Mouse (Mus musculus): Measurements from ENCODE around the gene Gpr1.
"Not testable (repeated sequence)": the region's sequence is repeated elsewhere in the genome, so short reads cannot be mapped to it uniquely, and the experiment has no call there.

Gpr1 gene

GRCm38 (mm10) chr1:63180575-63180974, 33.8 kb downstream of the Gpr1 start:
- not testable (repeated sequence) for DNase-seq (ENCODE audit: low spot score)

DNA sequence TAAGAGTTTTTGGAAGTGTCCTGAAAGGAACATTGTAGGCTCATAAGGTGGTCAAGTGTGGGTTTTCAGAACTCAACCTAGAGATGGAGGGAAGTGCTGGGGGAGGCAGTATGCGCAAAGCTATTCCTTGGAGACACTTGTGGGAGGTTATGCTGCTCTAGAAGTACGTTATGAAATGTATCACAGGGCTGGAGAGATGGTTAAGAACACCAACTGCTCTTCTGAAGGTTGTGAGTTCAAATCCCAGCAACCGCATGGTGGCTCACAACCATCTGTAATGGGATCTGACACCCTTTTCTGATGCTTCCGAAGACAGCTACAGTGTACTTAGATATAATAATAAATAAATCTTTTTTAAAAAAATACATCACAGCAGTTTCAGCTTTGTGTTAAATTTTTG, 34.2 kb downstream of the Gpr1 start:
- DNase-seq (ENCODE audit: low spot score) = no peak

GRCm38 (mm10) chr1:63178308-63178707, 36.0 kb downstream of the Gpr1 start:
- no peak for DNase-seq (ENCODE audit: low spot score)

DNA sequence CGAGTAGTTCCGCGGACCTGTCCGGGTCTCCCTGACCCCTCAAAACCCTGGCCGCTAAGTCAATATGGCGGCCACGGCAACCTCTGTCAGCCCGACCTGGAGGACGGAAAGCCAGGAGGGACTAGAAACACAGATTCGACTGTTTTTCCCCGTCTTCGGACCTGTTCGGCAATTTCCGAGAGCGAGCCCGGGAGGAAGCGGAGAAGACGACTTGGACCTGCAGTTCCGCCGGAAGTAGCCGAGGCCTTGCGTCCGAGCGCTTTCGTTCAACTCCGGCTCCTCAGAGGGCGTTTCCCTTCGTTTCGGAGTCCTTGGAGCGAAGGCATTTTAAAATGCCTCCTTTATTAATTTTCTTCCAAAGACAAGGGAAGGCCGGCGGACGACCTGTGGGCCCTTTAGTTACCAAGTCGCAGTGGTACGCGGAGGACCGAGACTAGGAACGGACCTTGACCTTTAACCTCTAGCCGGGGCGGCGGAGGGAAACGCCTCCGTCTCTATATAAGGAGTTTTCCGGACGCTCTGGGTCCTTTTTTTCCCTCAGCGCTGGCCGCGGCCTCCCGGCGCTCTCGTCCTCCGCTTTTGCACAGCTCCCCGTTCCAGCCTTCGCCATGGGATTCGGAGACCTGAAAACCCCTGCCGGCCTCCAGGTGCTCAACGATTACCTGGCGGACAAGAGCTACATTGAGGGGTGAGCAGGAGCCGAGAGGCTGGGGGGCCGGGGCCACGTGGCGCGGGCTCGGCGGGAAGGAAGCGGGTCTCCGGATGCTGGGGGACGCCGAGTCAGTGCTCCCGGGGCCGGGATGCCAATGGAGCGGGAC, 37.5 kb downstream of the Gpr1 start, which contains the start of the genes Eef1b2 and Ndufs1:
Eef1b2 (plus strand) TSS at position 222 of the 818 bp plus-strand sequence.
Ndufs1 (minus strand) TSS at position 230 of the 818 bp plus-strand sequence.
- peak; percentile 97 for DNase-seq (ENCODE audit: low spot score)

- no peak for DNase-seq (ENCODE audit: low spot score)
Observed at GRCm38 (mm10) chr1:63176259-63176603, 38.1 kb downstream of the Gpr1 start.

DNA sequence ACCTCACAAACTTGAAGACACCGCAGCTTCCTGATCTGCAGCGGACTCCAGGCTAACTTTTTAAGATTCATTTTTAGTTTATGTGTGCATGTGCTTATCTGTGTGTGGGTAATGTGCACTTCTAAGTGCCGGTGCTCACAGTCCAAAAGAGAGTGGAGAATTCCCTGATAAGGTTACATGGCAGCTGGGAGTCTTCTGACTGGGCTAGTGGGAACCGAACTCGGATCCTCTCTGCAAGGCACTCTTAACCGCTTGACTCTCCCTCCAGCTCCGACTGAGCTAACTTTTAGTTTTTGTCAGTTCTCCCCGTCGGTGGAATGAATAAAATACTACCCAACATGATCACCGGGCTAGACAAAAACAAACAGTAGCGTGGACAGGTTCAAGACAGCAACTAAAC, 38.5 kb downstream of the Gpr1 start:
- no peak for DNase-seq (ENCODE audit: low spot score)

DNA sequence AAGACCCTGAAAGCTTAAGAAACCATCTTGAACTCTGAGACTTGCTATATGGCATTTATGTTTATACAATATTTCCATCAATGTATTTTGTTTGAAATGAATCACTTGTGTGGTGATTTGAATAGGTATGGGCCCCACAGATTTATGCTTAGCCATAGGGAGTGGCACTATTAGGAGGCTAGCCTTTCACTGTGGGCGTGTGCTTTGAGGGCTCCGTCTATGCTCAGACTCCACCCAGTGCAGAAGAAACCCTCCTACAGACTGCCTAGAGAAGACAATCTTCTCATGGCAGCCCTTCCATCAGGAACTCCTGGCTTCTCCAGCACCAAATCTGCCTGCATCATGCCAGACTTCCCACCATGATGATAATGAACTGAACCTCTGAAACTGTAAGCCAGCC, 45.7 kb downstream of the Gpr1 start:
- DNase-seq (ENCODE audit: low spot score) = no peak

GRCm38 (mm10) chr1:63140231-63140630, 74.1 kb downstream of the Gpr1 start:
- no peak for DNase-seq (ENCODE audit: low spot score)

DNA sequence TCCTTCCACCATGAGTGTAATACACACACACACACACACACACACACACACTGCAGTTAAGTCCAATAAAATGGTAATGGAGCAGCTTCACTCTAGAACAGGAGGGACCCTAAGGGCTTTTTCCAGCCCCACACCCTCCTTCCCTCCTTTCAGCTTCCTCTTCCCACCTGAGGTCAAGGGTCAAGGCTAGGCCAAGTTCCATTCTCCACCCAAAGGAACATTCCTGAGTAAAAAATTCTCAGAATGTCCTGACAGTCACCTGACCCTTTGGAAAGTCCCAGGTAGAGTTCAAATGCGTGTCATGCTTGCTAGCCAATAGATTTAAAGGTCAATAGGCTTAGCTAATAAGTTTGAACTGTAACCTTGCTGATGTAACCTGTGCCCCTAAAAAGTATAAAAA, 75.8 kb downstream of the Gpr1 start:
- peak; percentile 73 for DNase-seq (ENCODE audit: low spot score)

GRCm38 (mm10) chr1:63137971-63138370, 76.4 kb downstream of the Gpr1 start:
- DNase-seq (ENCODE audit: low spot score) = no peak

DNA sequence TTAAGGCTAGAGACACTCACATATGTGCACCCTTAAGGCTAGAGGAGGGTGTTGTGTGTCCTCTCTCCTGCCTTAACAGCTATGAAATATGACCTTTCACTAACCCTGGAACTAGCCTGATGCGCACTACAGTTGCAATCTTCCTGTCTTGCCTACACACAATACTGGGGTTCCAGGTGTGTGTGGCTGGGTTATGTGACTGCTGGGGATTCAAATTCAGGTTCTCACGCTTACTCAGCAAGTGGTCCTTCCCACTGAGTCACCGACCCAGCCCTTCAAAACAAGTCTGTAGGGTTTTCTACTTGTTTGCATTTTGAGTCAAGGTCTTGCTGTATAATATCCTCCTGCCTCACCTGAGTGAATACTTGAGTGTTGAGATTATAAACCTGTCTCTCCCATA, 79.8 kb downstream of the Gpr1 start:
- DNase-seq (ENCODE audit: low spot score) = no peak
